Mouse (Mus musculus): ENCODE results near the gene Slit1. TPM values are rescaled to one million over a fixed set of nuclear protein-coding genes. Genes with fewer than 3 reads are reported as not detected.

Gene Slit1
- polyA plus RNA-seq, 1 experiment from 2014 or later = 2.1 TPM

DNA sequence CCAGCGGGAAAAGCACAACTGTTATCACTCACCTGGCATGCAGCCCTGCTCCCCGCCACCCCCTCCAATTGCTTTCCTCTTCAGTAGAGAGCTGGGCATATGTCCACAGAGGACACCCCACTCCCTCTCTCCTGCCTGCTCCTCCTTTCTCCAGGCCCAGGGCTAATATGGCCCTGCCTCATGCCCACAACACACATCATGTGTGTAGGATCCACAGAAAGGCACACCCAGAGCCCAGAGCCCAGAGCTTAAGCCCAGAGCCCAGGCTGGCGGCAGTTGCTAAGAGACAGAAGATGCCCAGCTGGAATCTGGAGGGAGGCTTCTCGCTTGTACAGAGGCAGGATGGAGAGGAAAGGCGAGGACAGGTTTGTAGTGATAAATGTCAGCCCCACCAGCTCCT lies 49.7 kb downstream of the Slit1 start:
- Histone ChIP-seq H3K9ac (replicated peaks; ENCODE audit: low read length) (no peak overlapping the region), H3K36me3 (replicated peaks; ENCODE audit: control insufficient read depth, insufficient read depth, low read depth, low read length) (no peaks in the 10 kb centered on the region), H3K4me2 (ENCODE audit: low read depth, low read length) (no peak overlapping the region), H3K4me3 (ENCODE audit: low read depth, low read length) (no peak overlapping the region), H3K4me1 (ENCODE audit: control insufficient read depth, insufficient read depth, low read length) (peaks cover 3% of the 10 kb centered on the region), H3K27ac (replicated peaks; ENCODE audit: low read depth, low read length) (no peak overlapping the region), H3K27me3 (ENCODE audit: control insufficient read depth, insufficient read depth, low read length) (no peaks in the 10 kb centered on the region), H3K9me3 (replicated peaks; ENCODE audit: control insufficient read depth, low read length) (no peaks in the 10 kb centered on the region)
- 52% methylated on average over 5 of the region's 5 CpGs for WGBS
- DNase-seq (ENCODE audit: low spot score) = no peak
- ATAC-seq (replicated peaks; ENCODE audit: insufficient number of reproducible peaks, low FRiP score, low TSS enrichment, low read depth) = no peak

DNA sequence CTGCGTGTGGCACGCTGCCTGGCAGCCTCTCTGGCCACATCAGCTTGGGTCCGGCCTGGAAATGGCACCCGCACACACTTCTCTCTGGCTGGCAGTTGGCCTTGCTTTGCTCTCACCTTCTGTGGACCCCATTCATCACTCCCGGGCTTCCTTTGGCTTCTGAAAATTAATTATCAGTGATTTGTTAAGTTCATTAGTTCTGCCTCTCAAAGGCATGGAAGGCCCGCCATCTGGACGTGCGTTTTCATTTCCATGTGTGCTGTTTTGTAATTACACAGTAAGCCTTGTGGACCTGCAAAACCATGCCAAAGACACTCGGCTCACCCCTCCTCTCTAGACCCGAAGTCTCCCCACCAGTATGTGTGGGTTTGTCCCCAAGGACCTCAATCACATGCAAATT lies 53.4 kb downstream of the Slit1 start:
- Histone ChIP-seq H3K4me1 (ENCODE audit: control insufficient read depth, insufficient read depth, low read length) (no peaks in the 10 kb centered on the region; the same call in 1 of the 2 replicates), H3K27ac (replicated peaks; ENCODE audit: low read depth, low read length) (no peak overlapping the region), H3K9ac (replicated peaks; ENCODE audit: low read length) (no peak overlapping the region), H3K36me3 (replicated peaks; ENCODE audit: control insufficient read depth, insufficient read depth, low read depth, low read length) (no peaks in the 10 kb centered on the region), H3K4me2 (ENCODE audit: low read depth, low read length) (no peak overlapping the region), H3K27me3 (ENCODE audit: control insufficient read depth, insufficient read depth, low read length) (no peaks in the 10 kb centered on the region), H3K4me3 (ENCODE audit: low read depth, low read length) (no peak overlapping the region), H3K9me3 (replicated peaks; ENCODE audit: control insufficient read depth, low read length) (no peaks in the 10 kb centered on the region)
- WGBS = 73% methylated on average over 10 of the region's 10 CpGs
- ATAC-seq (replicated peaks; ENCODE audit: insufficient number of reproducible peaks, low FRiP score, low TSS enrichment, low read depth) = no peak
- no peak for DNase-seq (ENCODE audit: low spot score)

DNA sequence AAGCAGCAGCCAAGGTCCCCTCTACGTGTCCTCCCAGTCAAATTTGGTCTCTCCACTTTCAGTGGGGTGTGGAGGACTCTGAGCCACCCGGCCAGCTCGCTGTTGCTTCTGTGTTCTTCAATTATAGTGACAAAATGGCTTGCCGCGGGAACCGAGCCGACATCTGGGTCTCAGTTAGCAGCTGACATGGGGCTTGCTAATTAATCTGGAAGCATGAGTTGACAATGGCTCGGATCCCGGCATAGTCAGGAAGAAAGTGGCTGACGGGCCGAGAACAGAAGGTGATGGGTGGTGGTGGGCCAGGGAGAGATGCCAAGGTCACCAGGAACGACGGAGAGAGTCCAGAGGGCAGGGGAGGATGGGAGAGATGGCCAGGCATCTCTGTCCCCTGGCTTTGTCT lies 55.2 kb downstream of the Slit1 start:
- Histone ChIP-seq H3K9ac (replicated peaks; ENCODE audit: low read length) (no peak overlapping the region), H3K27ac (replicated peaks; ENCODE audit: low read depth, low read length) (no peak overlapping the region), H3K4me3 (ENCODE audit: low read depth, low read length) (no peak overlapping the region), H3K27me3 (ENCODE audit: control insufficient read depth, insufficient read depth, low read length) (no peaks in the 10 kb centered on the region), H3K9me3 (replicated peaks; ENCODE audit: control insufficient read depth, low read length) (no peaks in the 10 kb centered on the region), H3K4me1 (ENCODE audit: control insufficient read depth, insufficient read depth, low read length) (no peaks in the 10 kb centered on the region), H3K4me2 (ENCODE audit: low read depth, low read length) (no peak overlapping the region), H3K36me3 (replicated peaks; ENCODE audit: control insufficient read depth, insufficient read depth, low read depth, low read length) (no peaks in the 10 kb centered on the region)
- no peak for ATAC-seq (replicated peaks; ENCODE audit: insufficient number of reproducible peaks, low FRiP score, low TSS enrichment, low read depth)
- 51% methylated on average over 13 of the region's 13 CpGs for WGBS
- no peak for DNase-seq (ENCODE audit: low spot score)

DNA sequence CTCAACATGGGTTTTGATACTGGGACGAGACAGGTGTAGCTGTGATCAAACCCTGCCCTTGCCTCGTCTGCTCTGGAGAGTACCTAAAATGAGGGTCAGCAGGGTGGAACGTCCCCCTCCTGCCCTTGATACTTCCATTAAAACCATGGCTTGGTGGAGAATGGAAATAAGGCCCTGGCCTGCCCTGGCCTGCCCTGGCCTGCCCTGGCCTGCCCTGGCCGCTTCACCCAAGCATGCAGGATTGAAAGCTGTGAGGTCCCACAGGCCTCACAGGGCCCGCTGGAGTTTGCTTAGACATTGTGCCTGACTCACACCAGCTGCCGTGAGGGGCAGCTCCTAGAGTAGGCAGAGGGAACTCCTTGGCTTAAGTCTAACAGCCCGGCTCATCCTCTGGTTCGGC lies 55.6 kb downstream of the Slit1 start:
- no peaks in the 10 kb centered on the region for H3K36me3 ChIP-seq (replicated peaks; ENCODE audit: control insufficient read depth, insufficient read depth, low read depth, low read length)
- no peaks in the 10 kb centered on the region for H3K9me3 ChIP-seq (replicated peaks; ENCODE audit: control insufficient read depth, low read length)
- H3K4me2 ChIP-seq (ENCODE audit: low read depth, low read length) = no peak overlapping the region
- no peak overlapping the region for H3K27ac ChIP-seq (replicated peaks; ENCODE audit: low read depth, low read length)
- H3K4me3 ChIP-seq (ENCODE audit: low read depth, low read length) = no peak overlapping the region
- H3K4me1 ChIP-seq (ENCODE audit: control insufficient read depth, insufficient read depth, low read length) = no peaks in the 10 kb centered on the region
- 70% methylated on average over 8 of the region's 8 CpGs for WGBS
- ATAC-seq (replicated peaks; ENCODE audit: insufficient number of reproducible peaks, low FRiP score, low TSS enrichment, low read depth) (no peak), DNase-seq (ENCODE audit: low spot score) (no peak)
- H3K27me3 ChIP-seq (ENCODE audit: control insufficient read depth, insufficient read depth, low read length) = no peaks in the 10 kb centered on the region
- no peak overlapping the region for H3K9ac ChIP-seq (replicated peaks; ENCODE audit: low read length)

DNA sequence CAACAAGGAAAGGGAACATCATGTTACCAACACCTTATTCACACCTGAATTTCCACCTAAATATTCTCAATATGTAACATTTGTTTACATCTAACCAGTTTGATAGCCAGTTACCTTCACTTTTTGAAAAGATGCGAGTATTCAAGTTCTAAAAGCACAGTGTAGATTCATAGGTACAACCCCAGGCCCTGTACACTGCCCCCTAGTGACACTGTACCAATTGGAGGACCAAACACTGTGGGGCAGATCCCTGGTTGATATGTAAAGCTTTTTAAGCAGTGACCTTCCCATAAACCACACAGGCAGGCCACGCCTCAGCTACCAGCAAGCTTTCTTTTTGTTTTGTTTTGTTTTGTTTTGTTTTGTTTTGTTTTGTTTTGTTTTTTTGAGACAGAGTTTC lies 57.3 kb downstream of the Slit1 start:
- no peak for ATAC-seq (replicated peaks; ENCODE audit: insufficient number of reproducible peaks, low FRiP score, low TSS enrichment, low read depth)
- Histone ChIP-seq H3K27me3 (ENCODE audit: control insufficient read depth, insufficient read depth, low read length) (no peaks in the 10 kb centered on the region), H3K36me3 (replicated peaks; ENCODE audit: control insufficient read depth, insufficient read depth, low read depth, low read length) (no peaks in the 10 kb centered on the region), H3K4me3 (ENCODE audit: low read depth, low read length) (no peak overlapping the region), H3K9ac (replicated peaks; ENCODE audit: low read length) (no peak overlapping the region), H3K9me3 (replicated peaks; ENCODE audit: control insufficient read depth, low read length) (no peaks in the 10 kb centered on the region), H3K4me2 (ENCODE audit: low read depth, low read length) (no peak overlapping the region), H3K27ac (replicated peaks; ENCODE audit: low read depth, low read length) (no peak overlapping the region), H3K4me1 (ENCODE audit: control insufficient read depth, insufficient read depth, low read length) (no peaks in the 10 kb centered on the region)
- WGBS = 91% methylated on average over 2 of the region's 2 CpGs
- DNase-seq (ENCODE audit: low spot score) = no peak

DNA sequence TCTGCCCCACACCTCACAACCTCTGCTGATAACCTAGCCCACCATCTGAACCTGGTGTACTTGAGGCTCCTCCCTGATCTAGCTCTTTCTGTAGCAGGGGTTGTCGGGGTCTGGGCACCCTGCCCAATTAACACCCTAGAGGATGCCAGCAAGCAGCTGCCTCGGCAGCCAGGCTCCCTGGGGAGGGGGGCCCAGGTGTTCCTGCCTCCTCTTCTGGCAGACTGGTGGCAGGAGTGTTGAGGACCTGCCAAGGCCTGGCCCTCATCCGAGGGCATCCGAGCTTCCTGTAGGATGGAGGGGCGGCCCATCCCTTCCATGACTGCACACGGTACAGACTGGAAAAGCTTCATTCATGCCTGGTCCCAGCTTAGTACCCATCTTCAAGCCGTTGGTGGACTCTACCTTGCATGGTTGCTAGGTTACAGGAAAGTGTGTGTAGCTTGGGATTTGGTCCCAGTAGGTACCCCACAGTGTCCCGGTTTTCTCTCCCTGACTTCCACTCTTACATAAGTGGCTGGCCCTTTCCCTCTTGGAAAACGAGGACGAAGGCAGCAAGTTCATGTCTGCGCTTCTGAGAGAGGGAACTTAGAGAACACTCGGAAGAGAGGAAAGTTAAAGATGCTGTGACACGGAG lies 57.9 kb downstream of the Slit1 start:
- no peak overlapping the region for H3K27ac ChIP-seq (replicated peaks; ENCODE audit: low read depth, low read length)
- H3K4me2 ChIP-seq (ENCODE audit: low read depth, low read length) = no peak overlapping the region
- DNase-seq (ENCODE audit: low spot score) (no peak), ATAC-seq (replicated peaks; ENCODE audit: insufficient number of reproducible peaks, low FRiP score, low TSS enrichment, low read depth) (no peak)
- H3K9me3 ChIP-seq (replicated peaks; ENCODE audit: control insufficient read depth, low read length) = no peaks in the 10 kb centered on the region
- no peak overlapping the region for H3K9ac ChIP-seq (replicated peaks; ENCODE audit: low read length)
- no peaks in the 10 kb centered on the region for H3K4me1 ChIP-seq (ENCODE audit: control insufficient read depth, insufficient read depth, low read length)
- no peaks in the 10 kb centered on the region for H3K36me3 ChIP-seq (replicated peaks; ENCODE audit: control insufficient read depth, insufficient read depth, low read depth, low read length)
- H3K27me3 ChIP-seq (ENCODE audit: control insufficient read depth, insufficient read depth, low read length) = no peaks in the 10 kb centered on the region
- 86% methylated on average over 13 of the region's 13 CpGs for WGBS
- H3K4me3 ChIP-seq (ENCODE audit: low read depth, low read length) = no peak overlapping the region

DNA sequence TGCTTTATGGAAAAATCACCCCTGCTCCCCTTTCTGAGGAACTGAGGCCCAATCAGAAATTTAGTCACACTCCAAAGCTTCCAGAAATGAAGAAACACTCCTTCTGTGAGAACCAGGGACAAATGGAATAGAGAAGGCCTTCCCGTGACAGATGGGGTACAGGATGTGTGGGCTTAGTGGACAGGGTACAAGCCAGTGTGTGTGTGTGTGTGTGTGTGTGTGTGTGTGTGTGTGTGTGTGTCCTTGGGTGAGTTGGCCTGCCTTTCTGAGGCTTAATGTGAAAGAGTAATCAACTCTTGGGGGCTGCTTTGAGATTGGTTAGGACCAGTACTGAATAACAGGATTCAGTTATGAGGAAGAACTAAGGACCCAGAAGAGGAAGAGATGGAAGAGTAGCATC lies 58.6 kb downstream of the Slit1 start:
- Histone ChIP-seq H3K4me2 (ENCODE audit: low read depth, low read length) (no peak overlapping the region), H3K27ac (replicated peaks; ENCODE audit: low read depth, low read length) (no peak overlapping the region), H3K4me1 (ENCODE audit: control insufficient read depth, insufficient read depth, low read length) (no peaks in the 10 kb centered on the region), H3K9me3 (replicated peaks; ENCODE audit: control insufficient read depth, low read length) (no peaks in the 10 kb centered on the region), H3K9ac (replicated peaks; ENCODE audit: low read length) (no peak overlapping the region), H3K36me3 (replicated peaks; ENCODE audit: control insufficient read depth, insufficient read depth, low read depth, low read length) (no peaks in the 10 kb centered on the region), H3K27me3 (ENCODE audit: control insufficient read depth, insufficient read depth, low read length) (no peaks in the 10 kb centered on the region), H3K4me3 (ENCODE audit: low read depth, low read length) (no peak overlapping the region)
- ATAC-seq (replicated peaks; ENCODE audit: insufficient number of reproducible peaks, low FRiP score, low TSS enrichment, low read depth) (no peak), DNase-seq (ENCODE audit: low spot score) (no peak)
- 80% methylated on average over 1 of the region's 1 CpGs for WGBS

DNA sequence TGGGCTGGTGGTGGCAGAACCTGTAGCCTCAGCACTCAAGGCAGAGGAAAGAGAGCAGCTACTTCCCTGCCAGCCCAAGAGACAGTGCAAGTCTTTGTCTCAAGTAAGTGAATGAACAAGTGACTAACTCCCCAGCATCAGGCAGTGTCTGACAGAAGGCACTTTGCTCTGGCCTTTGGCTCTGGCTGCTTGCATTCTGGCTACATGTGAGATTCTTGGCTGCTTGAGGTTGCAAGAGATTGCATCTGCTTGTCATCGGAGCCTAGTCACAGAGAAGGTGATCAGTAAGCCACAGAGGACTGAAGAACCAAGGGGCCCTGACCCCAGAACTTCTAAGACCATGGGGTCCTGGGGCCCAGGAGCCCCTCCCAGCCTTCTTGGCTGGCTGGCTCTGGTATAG lies 59.5 kb downstream of the Slit1 start:
- Histone ChIP-seq H3K4me3 (ENCODE audit: low read depth, low read length) (no peak overlapping the region), H3K4me1 (ENCODE audit: control insufficient read depth, insufficient read depth, low read length) (no peaks in the 10 kb centered on the region), H3K9ac (replicated peaks; ENCODE audit: low read length) (no peak overlapping the region), H3K27me3 (ENCODE audit: control insufficient read depth, insufficient read depth, low read length) (no peaks in the 10 kb centered on the region), H3K4me2 (ENCODE audit: low read depth, low read length) (no peak overlapping the region), H3K36me3 (replicated peaks; ENCODE audit: control insufficient read depth, insufficient read depth, low read depth, low read length) (no peaks in the 10 kb centered on the region), H3K9me3 (replicated peaks; ENCODE audit: control insufficient read depth, low read length) (no peaks in the 10 kb centered on the region), H3K27ac (replicated peaks; ENCODE audit: low read depth, low read length) (no peak overlapping the region)
- DNase-seq (ENCODE audit: low spot score) (no peak), ATAC-seq (replicated peaks; ENCODE audit: insufficient number of reproducible peaks, low FRiP score, low TSS enrichment, low read depth) (no peak)
- WGBS = 72% methylated on average over 1 of the region's 1 CpGs
